Mouse (Mus musculus) kidney, adult 9 months (tissue): ENCODE measurements around the gene Slfn14.
"Not testable (repeated sequence)": the region's sequence is repeated elsewhere in the genome, so short reads cannot be mapped to it uniquely, and the experiment has no call there.

ENCODE experiments used
- DNase-seq: peaks from one replicate; pipeline ENCODE4 v3.0.0; 2022

Gene Slfn14

DNA sequence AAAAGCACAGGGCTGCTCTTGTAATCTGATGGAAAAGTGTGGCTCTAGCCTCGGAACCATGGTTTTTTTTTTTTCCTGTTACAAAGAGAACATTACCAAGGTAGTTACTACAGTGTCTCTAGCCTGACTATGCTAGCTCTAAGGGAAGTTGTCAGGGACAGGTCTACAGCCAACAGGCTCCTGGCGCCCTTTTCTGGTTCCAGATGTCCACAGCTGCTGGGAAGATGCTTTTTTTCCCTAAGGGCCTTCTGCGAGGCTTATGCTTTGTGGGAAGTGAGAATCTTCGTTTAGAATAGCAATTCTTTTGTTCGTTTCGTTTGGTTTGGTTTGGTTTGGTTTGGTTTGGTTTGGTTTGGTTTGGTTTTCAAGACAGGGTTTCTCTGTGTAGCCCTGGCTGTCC is 6.8 kb downstream of the Slfn14 start:
- no peak for DNase-seq

DNA sequence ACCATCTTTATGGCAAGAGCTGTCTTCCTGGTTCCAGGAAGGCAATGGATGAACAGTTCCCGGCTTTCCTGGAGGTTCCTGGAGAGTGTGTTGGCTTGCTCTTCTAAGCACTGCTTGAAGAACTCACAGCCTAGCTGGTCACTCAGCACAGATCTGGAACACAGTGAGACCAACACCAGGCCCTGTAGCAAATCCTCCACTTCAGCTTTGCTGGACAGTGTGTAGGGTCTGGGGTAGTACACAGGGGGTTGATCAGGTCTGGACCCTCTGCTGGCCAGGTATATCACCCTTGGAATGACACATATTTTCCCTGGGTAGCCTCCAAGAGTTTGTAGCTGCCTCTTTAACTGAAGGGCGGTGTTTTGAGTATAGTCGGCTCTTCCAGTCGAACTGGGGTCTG is 7.5 kb downstream of the Slfn14 start:
- DNase-seq = no peak

DNA sequence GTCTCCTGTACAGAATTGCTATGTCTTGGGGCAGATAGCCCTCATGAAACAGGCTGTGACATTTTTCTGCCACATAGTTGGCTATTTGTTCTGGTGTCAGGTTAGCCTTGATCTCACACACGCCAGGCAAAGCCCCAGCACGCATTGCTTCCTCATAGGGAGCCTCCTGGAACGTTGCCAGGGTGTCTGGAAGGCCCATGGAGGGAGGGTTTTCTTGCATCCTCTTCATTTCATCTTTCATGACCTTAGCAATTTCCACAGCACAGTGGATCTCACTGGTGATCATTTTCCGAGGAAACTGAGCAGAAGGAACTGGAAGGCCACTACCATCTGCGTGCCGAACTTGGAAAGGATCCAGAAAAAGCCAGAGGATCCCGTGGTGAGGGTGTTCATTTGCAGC is 10.3 kb downstream of the Slfn14 start:
- DNase-seq = no peak

DNA sequence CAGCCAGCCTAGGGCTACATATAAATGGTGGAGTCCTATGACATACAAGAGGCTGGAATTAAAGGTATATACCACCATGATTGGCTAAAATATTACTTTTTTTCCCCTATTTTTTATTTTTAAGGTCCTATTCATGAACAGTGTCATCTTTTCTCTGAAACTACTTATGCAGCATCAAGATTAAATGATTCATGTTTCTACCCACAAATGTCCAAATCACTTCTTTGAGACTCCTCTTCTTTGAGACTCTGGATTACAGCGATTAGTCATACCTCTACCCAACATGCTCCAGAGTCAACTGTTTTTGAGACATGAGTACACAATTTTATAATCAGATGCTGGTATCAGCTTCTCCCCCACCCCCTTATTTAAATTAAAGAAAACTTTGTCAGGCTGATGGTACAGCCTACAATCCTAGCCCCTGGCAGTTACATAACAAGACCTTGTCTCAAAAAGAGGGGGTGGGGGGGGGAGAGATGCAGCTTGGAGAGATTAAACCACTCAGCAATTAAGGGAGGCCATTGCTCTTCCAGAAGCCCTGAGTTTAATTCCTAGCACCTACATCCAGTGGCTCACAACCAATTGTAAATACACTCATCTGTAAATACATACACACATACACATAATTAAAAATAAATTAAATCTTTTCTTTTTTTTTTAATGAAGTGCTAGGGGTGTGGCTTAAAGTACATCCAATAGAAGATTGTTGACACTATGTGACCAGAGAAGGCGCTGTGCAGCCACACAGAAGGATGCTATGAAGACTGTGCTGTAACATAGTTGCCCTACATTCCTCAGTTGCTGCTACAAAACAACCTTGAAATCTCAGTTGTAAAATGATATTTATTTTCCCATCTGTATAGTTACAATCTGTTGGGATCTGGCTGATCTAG is 14.3 kb downstream of the Slfn14 start:
- DNase-seq = peak; percentile 41

DNA sequence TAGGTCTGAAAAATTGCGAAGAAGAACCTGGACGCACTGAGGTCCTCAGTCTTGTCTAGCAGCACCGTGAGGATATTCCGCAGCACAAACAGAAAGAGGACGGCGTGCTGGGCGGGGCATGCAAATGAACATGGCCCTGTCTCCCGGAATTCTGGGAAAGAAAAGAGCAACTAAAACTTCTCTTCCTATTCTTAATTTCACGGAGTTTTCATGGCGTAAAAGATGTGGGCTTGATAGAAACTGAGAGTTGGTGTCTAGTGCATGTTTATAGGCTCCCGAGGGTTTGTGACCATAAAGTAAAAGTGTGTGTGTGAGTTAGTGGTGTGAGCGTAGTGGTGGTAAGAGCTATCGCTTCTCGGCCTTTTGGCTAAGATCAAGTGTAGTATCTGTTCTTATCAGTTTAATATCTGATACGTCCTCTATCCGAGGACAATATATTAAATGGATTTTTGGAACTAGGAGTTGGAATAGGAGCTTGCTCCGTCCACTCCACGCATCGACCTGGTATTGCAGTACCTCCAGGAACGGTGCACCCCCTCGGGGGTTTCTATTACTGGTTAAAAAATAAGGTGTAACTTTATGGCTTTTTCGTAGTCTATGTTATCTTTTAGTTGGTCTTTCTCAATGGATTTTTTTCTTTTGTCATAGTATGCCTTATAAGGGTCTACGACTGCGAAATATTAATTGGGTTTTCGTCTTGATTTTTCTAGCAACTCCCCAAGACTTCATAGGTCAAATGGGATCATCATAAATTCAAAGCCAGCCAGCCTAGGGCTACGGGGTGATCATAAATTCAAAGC is 15.2 kb downstream of the Slfn14 start:
- peak; percentile 91 for DNase-seq

DNA sequence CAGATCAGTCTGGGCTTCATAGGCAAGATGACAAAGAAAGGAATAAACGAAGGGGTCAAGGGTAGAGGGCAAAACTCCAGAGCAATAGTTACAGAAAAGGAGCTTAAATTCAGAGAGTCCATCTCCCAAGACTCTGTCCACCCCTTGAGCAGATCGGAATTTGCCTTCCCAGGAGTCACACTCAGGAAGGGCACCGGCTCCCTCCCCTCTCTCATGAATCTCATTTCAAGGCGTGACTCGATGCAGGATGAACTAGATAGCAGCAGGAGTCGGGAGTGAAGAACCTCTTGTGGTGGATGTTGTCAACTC is 15.7 kb downstream of the Slfn14 start:
- no peak for DNase-seq

DNA sequence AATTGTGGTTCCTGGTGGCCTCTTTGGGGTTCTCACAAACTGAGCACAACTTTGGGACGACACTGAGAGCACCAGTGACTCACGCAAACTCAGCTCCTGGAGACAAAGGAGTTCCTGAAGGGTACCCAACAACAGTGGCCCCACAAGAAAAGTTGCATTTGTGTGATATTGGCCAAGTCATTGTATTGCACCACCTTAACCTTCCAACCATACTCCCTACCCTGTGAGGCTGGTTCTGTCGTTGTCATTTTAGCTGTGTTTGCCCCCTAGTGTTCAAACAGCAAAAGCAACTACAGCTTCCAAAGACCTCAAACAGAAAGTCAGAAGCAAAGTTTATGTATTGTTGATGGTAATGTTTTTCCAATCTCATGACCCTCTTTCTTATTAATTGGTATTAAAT is 23.4 kb downstream of the Slfn14 start:
- no peak for DNase-seq

DNA sequence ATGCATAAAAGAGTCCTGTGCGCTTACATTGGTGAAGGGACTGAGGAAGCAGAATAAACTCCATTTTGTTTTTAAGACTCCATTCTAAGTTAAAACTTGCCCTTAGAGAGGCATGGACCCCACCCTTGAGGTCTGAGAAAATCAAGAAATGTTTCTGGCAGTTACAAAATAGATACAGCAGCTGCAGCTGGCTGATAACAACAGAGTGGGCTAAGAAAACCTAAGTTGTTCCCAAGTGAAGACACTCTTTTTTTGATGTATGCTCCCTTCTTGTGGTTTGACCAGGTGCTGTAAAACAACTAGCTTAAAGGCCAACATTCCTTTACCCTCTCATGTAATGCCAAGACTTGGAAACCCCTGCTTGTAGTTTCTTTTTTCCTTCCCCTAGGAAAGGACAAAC is 23.9 kb downstream of the Slfn14 start:
- DNase-seq = no peak

DNA sequence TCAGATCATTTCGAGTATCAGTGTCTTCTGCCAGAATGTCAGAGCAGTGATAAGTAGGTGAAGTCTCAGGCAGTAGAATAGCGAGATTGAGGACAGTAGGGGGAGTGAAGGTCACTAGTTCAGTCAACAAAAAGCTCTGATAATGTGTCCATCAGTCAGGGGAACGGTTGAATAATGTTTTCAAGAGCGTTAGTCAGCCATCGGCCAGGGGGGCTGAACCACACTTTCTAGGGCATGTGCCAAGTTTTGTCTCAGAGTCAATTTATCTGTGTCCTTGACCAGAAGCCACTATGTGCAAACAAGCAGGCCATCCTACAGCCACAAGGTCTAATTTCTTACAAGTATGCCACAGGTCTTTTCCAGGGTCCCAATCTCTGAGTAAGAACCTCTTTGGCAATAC is 29.3 kb downstream of the Slfn14 start:
- DNase-seq = not testable (repeated sequence)

DNA sequence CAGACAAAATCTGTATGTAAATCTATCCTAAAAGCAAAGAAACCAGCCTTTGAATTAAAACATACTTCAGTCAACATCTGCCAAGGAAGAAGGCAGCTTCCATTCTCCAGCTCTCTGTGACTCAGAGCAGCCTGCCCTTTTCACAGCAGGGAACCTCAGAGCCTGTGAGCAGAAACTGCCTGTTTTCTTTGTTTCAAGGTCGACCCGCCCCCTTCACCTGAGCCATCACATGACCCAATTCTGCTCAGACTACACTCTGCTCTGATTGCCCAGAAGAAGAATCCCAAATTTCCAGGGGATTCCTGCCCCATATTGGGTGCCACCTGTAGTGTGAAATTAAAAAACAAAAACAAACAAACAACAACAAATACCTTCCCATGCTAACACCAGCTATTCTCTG is 46.7 kb downstream of the Slfn14 start:
- no peak for DNase-seq

DNA sequence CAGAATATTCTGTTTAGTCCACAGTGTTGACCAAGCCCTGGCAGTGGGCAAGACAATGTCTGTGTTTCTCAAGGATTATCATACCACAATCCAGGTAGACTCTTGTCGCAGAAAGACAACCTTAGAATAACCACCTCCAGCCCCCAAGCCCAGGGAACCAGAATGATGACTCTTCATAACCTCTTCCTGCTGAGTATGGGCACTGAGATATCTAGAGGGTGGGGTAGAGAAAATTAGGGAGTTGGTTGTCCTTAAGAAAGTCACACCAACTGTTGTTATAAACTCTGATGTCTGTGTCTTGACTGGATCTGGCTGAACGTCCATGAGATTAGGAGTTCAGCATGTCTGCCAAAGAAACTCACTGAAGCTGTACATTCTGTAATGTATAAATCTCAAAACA is 48.1 kb downstream of the Slfn14 start:
- DNase-seq = no peak

DNA sequence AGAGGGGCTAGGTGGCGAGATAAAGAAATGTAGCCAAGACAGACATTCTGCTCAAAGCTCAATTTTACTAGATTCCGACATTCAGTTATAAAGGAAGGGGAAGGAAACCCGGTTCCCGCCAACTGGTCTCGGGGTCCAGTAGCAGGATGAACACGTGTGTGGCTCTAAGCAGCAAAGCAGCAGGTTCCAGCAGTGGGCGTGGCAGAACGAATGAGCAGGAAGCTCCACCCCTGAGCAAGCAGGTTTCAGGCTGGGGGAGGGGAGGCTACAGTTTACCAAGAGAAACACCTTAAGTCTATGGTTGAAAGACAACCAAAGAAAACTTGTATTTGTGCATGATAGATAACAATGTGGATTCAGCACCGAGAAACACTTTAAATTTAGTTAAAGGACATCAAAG is 49.1 kb downstream of the Slfn14 start:
- DNase-seq = not testable (repeated sequence)

DNA sequence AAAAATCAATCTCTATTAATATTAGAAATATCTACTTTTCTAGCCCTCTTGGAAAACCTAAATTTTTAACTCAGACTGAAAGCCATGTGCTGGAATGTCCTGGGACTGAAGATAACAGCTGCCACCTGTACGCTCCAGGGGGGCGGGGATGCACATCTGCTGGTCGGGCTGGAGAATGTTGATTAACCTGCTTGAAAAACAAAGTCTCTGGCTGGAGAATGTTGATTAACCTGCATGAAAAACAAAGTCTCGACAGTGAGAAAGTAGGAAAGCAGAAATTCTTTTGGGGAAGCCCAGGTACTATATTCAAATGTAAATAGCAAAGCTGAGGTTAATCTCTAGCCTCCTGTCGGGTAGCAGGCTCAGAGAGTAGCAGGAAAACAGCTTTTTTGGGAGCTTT is 52.9 kb downstream of the Slfn14 start:
- DNase-seq = not testable (repeated sequence)

DNA sequence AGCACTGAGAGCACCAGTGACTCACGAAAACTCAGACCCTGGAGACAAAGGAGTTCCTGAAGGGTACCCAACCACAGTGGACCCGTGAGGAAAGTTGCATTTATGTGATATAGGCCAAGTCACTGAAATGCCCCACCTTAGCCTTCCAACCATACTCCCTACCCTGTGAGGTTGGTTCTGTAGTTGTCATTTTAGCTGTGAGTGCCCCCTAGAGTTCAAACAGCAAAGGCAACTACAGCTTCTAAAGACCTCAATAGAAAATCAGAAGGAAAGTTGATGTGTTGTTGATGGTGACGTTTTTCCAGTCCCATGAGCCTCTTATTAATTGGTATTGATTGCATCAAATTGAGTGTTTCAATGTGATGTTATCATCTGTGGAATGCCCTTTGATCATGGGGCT is 55.6 kb downstream of the Slfn14 start:
- DNase-seq = peak; percentile 20

DNA sequence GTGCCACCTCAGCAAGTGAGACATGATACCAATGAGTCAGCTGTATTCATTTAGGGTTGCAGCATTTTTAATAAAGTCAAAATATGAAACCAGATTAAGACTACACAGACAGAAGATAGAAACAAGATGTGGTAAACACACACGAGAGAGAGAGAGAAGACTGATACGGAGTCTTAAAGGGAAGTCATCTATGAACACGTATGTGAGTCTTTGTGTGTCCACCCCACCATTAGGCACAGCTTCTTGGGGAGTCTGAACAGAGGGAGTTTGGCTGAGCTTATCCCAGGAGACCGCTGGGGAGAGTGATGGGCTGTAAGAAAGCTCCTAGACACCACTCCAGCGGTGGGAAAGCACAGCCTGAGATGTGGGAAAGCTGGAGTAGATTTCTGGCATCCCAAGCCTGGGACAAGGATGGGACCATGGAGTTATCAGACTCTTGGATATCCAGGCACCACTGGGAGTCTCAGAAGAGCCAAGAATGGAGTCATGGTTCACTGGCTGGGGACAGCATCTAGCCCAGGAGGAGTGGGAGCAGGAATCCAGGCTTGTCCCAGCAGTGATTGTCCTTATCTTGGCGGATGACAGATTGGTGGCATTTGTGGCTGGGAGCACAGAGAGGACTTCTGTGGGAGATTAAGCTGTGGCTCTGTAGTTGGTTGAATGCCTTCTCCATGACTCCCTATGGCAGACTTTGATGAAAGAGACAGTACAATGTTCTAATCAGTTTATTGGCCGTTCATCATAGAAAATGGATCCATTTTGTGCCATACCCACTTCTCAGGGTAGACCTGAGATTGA is 58.4 kb downstream of the Slfn14 start:
- DNase-seq = no peak

DNA sequence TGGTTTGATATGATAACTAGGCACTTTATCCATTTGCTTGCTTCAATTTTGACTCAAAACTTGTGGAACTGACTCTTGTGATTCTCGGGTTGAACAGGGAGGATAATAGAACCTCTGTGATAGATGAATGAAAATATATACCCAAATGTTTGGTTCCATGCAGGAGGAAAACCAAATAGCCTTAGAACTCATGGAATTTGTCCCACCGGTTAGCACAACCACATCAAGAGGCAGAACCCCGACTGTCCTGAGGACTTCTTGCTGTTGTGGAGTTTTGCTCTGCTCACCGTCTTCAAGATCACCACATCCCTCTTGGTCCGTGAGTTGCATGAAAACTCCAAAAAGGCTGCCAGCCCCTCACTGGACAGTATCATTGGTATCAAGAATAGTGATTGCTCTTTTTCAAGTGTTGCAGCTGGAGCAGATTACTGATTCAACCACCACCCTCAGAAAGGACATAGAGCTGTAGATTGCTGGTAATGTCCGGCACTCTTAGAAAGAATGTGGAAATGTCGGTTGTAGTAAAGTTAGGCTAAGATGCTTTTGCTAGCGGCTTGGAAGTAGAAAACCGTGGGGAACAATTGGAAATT is 61.1 kb downstream of the Slfn14 start:
- no peak for DNase-seq
